Mouse (Mus musculus) megakaryocyte progenitor cell, adult 5-6 weeks (primary cell): ENCODE measurements around the gene Ppp1r1b. TPM values are rescaled to one million over a fixed set of nuclear protein-coding genes. Genes with fewer than 3 reads are reported as not detected.

Source experiments
- ATAC-seq: replicated peaks from 2 replicates; pipeline ENCODE4 v1.8.0; 2016; ENCODE audit warnings: mild to moderate bottlenecking, moderate TSS enrichment, inconsistent platforms; ENCODE audit not compliant: poor library complexity
- total RNA-seq, 2 experiments: library from RNA; stranded (forward) in 1 of 2; stranded (reverse) in 1 of 2; fragments of 157-497, 149-512 nt in 1 of 2; fragments of 200-1000 nt in 1 of 2; gene quantifications; 2 replicates each; pipeline versions ENCODE4 v1.2.3 to v1.2.4; 2015 to 2017

Gene Ppp1r1b
- total RNA-seq, 2 experiments from 2014 or later = not detected

GRCm38 (mm10) chr11:98328031-98328370 is 20.2 kb upstream of the Ppp1r1b start:
- ATAC-seq = no peak

DNA sequence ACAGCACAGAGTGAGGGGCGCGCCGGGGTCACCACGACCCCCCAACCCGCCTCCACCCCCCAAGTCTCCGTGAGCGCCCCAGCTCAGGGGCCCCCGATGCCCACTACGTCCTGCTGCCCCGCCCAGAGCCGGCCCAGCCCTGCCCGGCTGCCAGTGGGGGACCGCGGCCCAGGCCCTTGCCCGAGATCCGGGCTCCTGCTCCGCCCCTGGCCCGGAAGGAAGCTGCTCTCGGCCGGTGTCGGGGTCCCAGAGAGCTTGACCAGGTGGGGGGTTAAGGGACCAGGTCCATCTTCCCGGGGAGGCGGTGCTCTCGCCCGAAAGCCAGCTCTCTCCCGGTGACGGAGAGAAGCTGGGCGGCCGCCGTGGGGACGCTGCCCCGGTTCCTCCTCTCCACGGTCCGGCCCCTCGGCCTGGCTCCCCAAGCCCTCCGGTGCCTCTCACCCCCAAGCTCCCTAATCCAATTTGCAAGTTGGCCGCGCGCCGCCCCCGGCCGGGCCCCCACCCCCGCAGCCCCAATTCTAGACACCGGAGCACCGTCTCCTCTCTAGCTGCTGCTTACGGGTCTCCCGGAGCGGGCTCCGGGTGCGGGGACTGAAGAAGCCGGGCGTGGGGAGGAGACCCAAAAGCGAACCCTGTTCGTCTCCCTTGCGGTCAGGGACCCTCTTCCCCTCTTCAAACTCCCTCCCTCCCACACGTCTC is 19.7 kb upstream of the Ppp1r1b start:
- ATAC-seq = no peak

DNA sequence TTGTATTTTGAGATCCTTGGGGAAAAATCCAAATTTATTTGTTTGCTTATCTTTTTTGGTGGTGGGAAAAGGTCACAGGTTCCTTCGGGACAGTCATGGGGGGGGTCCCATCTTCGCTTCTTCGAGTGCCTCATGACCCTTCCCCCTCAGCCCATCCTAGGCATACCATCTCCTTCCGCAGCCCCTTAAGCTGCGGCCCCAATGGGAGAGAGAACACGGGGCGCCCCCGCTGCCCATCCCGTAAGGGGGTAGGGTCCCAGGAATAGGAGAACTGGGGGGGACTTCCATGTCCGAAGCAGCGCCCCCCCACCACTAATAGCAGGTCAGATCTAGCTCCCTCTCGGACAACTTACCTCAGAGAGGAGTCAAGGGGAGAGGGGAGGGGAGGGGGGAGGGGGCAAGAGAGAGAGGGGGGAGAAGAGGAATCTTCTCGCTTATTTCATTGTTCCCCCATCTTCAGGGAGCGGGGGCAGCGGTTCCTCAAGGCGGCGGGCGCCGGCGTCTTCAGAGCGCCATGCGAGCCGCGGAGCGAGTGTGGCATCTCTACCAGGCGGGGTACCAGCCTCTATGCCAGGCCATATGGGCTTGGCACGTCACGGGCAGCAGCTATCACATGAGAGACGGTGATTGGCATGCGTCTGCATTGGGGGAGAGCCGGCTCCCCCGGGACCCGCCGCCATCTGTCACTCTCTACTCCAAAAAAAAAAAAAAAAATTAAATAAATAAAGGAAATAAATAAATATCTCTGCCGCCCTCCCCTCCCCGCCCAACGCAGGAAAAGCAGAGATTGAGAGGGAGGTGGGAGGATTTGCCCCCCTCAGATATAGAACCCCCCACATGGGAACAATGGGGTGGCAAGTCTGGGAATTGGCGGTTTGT is 18.9 kb upstream of the Ppp1r1b start, which contains the start of gene Neurod2:
Gene Neurod2 (minus strand): TSS at position 568 of the 879 bp plus-strand sequence.
- no peak for ATAC-seq

DNA sequence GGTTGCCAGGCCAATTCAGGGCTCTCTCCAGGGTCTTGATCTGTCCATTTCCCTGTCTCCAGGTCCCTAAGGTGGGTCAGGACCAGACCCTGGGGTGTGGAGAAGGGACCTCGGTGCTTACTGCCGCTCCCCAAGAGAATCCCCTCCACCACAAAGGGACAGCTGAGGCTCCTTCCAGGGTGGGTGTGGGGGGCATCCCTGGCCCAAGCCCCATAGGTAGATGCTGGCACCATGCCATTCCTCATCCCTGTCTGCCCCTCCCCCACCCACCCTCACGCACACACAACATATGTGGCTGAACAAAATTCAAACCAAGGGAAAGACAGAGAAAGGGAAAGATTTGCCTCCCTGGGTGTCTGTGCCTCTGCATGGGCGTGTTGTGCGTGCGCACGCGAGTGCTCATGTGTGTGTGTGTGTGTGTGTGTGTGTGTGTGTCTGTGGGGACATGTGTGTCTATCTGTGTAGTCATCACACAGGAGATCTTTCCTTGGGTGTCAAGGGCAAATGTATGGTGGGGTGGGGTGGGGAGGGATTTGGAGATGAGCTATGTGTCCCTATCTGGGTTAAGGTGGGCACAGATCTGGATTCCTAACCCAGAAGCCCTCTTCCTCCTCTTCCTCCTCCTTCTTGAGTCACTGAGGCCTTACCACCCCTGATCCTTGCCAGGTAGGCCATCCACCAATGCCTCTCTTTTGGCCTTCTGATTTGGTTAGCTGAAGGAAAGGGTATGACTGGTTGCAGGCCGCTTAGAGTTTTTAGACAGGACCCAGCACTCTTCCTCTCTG is 18.1 kb upstream of the Ppp1r1b start:
- ATAC-seq = no peak

DNA sequence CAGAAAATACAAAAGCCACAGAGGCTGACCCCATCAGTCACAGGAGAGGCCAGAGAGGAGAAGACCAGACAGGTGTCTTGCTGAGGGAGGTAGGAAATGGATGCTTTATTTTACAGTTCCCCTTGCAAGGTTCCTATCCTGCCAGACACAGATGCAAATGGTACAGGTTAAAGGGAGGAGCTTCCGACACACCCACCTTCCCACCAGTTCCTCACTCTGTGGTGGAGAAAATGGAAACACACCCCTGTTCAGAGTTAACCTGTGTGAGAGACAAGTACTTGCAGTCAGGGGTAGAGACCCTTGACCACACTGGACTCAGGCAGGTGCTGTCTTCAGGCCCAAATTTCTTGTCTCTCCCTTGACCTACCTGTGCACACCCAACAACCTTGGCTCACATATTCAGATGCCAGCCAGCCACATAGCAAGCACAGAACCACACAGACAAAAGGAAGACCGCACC is 17.4 kb upstream of the Ppp1r1b start:
- no peak for ATAC-seq

DNA sequence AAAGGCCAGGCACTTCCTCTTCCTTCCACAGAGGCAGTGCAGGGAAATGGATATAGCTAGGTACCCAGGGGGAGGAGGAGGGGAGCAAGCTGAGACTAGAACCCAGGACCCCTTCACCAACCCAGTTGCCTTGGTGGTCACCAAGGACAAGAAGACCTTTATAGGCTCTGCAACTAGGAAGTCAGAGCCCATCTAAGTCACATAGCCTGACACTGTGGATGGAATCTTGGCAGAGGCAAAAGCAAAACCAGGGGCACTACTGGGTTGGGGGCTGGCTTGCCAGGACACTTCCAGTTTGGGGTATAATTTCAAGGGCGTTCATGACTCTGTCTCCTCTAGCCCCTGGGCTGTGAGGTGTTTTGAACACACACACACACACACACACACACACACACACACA is 16.8 kb upstream of the Ppp1r1b start:
- ATAC-seq = no peak

- ATAC-seq = no peak
Measured at GRCm38 (mm10) chr11:98332186-98332585, 16.0 kb upstream of the Ppp1r1b start.

GRCm38 (mm10) chr11:98332841-98333240 is 15.4 kb upstream of the Ppp1r1b start:
- no peak for ATAC-seq

- no peak for ATAC-seq
Measured at GRCm38 (mm10) chr11:98333263-98333696, 14.9 kb upstream of the Ppp1r1b start.

DNA sequence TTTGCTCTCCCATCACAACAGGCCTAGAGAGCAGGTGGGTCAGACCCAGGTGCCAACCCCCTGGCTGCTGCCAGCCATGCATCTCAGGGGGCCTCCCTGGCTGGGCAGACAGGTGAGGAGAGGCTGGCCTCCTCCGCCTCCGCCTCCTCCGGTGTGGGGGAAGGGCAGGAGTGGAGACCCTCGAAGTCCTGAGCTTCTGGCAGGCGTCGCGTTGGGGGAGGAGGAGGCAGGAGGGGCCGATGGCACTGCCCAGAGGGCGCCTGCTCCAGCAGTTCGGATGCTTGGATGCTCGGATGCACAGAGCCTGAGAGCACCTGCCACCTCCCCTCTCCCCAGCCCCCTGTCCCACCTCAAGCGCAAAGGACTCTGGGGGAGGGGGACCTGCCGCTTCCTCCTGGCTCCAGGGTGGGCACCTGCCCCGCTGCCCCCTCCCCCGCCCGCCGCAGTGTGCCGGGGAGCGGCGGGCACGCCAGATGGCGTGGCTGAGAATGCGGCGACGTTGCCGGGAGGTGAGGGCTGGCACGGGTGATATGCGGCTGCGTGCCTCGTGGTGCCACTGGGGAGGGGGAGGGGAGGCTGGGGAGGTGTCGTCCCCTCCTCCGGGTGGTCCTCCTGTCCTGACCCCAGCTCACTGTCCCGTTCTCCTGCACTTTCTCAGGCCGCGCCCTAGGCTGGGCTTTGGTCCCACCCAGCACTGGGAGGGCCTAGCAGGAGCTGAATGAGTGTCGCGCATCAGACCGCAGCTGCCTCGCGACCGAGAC is 14.0 kb upstream of the Ppp1r1b start:
- ATAC-seq = no peak

DNA sequence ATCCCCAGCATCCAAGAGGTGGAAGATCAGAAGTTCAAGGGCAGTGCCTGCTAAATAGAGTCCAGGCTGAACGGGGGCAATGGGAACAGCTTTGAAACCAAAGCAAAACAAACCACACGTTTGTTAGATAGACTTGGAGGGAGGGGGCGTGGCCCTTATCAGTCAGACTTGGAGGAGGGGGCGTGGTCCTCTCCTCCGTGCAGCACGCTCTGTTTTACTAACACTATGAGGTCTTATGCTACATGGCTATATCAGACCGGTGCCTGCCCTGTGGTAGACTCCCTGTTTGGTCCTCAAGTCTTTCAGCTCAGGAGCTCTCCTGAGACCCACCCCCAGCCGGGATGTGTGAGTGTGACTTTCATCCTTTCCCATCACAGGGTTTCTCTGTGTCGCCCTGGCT is 13.0 kb upstream of the Ppp1r1b start:
- peak; percentile 62 for ATAC-seq

DNA sequence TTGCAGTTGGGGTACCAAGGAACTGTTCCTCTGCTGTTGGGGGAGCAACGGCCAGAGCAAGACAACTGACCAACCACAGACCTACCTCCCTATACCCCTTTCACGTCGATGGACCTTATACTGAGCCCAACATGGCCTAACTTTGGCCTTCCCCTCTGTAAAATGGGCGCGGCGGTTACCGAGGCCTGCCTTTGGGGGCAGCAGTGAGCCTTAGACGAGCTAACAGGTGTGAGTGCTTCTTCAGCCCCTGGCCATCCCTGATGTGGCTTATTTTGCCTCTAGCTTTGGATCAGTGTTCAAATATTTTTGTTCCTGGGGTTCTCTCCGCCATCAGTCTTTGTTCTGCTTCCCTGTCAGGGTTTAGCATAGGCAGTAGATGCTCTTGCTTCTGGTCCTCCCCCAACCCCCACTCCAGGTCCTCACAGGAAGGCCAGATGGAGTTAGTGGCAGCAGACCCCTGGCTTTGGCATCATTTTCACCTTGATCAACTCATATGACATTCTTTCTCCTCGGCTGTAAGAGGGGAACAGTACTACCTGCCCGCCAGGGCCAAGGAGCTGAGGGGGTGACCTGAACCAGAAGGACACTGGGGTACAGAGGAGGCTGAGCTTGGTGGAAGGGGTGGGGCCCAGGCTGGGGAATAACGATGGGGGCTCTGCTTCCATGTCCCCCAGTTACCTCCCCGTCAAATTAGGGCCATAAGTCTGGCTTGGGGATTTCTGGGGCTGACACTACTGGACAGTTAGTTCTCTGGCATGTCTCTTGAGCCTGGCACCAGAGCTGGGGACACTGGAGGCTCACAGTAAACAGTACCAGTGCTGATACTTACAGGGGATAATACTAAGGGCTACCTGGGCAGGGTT is 11.7 kb upstream of the Ppp1r1b start:
- ATAC-seq = peak; percentile 43

DNA sequence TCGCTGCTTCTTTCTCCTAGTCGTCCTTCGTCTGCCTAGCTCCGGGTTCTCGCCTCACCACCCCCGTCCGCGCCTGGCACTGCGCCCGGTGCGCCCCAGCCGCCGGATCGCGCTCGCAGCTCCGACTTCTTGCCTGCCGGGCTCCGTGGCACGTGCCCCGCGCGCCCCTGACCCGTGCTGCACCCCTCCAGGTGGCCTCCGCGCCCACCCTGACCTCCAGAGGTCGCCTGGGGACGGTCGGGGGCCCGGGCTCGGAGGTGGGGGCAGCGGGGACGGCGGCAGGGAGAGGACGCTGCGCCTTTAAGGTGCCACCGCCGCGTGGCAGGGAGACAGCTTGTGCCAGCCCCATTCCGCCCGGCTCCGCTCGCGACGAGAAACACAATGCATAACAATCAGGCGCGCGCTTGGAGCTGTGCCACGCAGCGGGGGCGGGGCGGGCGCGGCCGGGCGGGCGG is 9.7 kb upstream of the Ppp1r1b start:
- ATAC-seq = no peak

DNA sequence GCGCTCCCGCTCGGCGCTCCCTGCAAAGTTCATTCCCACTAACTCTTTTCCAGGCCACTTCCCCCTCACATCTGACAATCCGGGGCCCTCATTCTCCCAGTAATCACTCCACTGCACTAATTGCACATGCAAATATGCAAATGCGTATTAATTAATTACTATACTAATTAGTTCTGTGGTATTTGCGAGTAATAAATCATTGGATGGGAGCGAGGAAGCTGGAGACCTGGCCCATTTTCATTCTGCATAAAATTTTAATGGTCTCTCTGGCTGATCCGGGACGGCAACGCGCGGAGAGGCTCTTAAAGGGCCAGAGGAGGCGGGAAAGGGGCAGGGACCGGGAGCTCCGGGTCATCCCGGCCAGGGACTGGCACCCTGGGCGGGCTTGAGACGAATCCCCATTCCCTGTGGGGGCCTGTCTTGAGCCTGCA is 9.1 kb upstream of the Ppp1r1b start:
- ATAC-seq = no peak

DNA sequence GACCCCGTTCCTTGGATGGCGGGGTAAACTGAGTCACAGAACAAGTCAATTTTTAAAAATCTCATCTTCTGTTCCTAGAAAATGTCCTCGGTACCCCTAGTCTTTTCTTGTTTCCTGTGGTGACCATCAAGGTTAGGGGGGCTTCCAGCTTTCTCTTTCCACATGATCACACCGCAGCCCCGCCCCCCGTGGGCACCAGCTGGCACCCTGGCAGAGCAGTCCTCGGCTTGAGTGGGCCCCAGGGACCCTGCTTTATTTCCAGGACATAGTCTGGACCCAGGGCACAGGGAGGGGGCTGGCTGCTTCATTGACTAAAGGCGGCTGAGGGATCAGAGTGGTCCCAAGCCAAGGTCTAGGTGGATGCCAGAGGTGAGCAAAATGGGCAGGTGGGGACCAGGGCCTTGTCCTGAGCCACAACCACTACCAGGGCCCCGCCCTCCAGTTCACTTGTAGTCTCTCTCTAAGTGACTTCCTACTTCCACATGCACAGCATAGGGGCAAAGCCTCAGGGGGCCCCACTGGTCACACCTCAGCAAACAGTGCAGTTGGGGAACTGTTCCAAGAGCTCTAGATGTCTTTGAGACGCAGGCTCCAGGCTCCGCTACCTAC is 8.4 kb upstream of the Ppp1r1b start:
- no peak for ATAC-seq

- ATAC-seq = no peak
Measured at GRCm38 (mm10) chr11:98340597-98340996, 7.6 kb upstream of the Ppp1r1b start.

DNA sequence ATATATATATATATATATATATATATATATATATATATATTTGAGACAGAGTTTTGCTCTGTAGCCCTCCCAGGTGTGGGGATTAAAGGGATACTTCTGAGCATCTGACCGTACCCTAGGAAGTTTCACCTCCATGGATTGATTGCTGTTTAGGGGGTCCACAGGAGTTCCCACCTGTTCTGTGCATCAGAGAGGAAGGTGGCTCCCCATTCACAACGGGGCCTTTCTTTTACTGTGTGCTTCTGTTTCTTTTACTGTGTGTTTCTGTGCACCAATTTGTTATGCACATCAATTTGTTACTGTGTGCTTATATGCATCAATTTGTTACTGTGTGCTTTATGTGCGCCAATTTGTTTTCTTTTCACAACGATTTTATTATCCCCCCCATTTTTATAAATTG is 7.0 kb upstream of the Ppp1r1b start:
- no peak for ATAC-seq

DNA sequence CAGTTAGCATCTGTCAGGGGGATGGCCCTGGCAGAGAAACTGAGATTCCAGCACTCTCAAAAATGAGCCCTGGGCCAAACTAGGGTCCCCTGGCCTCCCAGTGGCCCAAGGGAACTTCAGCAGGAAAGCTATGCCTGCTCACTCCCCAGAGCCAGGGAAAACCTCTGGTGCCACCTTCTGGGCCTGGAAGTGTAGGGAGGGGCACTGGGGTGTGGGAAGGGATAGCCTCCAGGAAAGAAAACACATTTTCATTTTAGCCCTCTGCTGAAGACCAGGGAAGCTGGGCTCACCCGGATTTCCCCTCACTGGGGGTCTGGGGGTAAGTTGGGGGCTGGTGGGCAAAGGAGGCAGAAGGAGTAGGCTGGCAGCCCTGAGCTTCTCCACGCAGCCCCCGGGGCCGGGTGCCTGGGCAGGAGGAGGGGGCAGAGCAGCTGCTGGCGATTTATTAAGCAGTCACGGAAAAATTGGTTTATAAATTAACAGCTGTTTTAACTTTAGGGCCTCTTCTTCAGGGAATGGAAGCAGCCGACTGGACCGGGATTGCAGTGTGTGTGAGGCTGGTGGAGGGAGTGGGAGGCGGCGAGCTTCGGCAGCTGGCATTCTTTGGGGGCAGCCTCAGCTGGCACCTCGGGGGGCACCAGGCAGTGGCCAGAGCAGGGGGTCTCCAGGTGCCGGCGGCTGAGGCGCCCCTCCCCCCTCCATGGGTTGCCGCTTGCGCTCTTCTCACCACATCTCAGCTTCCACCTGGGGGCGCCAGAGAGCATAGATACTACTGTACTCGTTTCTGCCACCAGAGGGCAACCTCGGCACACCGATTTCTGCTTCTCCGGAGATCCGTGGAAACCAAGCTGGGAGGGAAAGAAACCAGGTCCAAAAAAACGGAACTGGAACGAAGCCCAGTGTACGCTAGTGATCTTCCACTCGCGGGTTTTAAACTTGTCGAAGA is 5.9 kb upstream of the Ppp1r1b start:
- ATAC-seq = peak; percentile 94
